Mouse (Mus musculus): Measurements from ENCODE around the gene Smad3.
A peak's percentile ranks its signal among the peaks of the same experiment; 100 is the strongest.

DNA sequence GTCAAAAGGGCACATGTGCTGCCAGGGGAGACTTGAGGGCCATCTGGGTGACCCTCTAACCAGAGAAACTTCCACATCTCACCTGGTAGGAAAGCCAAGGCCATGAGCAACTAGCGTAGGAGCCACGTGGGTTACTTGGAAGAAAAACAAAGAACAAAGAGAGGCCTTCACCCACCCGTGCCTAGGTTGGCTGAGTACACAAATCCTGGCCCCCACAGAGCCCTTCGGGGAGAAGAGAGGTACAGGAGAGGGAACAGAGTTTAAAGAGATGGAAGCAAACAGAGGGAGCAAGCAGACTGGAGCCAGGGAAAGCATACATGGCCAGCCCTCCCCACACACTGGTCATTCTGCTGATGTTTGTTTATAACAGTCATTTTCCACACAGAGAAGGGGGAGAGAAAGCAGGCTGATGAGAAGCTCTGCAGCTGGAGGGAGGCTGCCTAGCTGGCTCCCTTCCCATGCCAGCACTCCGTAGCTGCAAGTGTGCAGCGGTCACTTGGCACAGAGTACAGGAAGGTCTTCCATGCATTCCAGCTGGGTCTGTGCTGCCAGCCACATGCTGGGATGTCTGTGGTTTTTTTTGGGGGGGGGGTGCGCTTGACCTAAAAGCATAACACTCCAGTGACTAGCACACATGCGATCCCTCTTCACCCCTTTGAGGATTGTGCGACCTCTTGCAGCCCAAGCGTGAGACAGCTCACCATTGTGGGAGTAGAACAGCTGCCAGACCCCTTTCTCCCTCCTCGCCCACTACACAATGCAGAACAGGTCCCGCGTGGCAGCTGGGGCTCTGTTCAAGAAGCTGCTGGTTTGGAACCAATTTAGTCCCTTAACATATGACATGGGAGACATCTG, 92.8 kb downstream of the Smad3 start:
- no peak for TF ChIP-seq MAX (IDR thresholded peaks at IDR 0.05; ENCODE audit: low read depth)
- no peak for TF ChIP-seq CEBPB (IDR thresholded peaks at IDR 0.05; ENCODE audit: insufficient read depth, poor library complexity, severe bottlenecking)
- peak; percentile 21 to 83 (median 77) for TF ChIP-seq MYOG (IDR thresholded peaks at IDR 0.05; ENCODE audit: control insufficient read depth in 1 of 3, insufficient read depth in 1 of 3, insufficient read length in 2 of 3, low read depth in 2 of 3)
- TF ChIP-seq SRF (IDR thresholded peaks at IDR 0.05; ENCODE audit: control insufficient read depth, insufficient read length, low read depth) = no peak
- no peak for TF ChIP-seq POLR2A (IDR thresholded peaks at IDR 0.05; ENCODE audit: insufficient read length, low read depth)
- TF ChIP-seq MYOD1 (IDR thresholded peaks at IDR 0.05; ENCODE audit: control insufficient read depth in 1 of 3, insufficient read length in 2 of 3, low read depth in 2 of 3) = peak in 2 of 3 experiments; percentile 82 to 86
